Mouse (Mus musculus): ENCODE data around the gene Rps18.

GRCm38 (mm10) chr17:33911813-33912414 is 43.9 kb downstream of the Rps18 start:
- no peak for TF ChIP-seq EP300 (IDR thresholded peaks at IDR 0.05; ENCODE audit: insufficient read depth, low read depth, low read length)
- no peak for TF ChIP-seq POLR2A (IDR thresholded peaks at IDR 0.05; ENCODE audit: insufficient read depth, low read depth, low read length)
- TF ChIP-seq CTCF (IDR thresholded peaks at IDR 0.05) = no peak
